Mouse (Mus musculus): ENCODE measurements around the gene Upb1. TPM values are rescaled to one million over a fixed set of nuclear protein-coding genes. Genes with fewer than 3 reads are reported as not detected.

Upb1 gene
- total and polyA plus RNA-seq, 2 experiments from 2014 or later = 0.26 to 1.4 TPM

- no peak overlapping the region for H3K4me3 ChIP-seq (ENCODE audit: low read length)
- H3K4me1 ChIP-seq (ENCODE audit: insufficient read depth, low read length) = no peaks in the 10 kb centered on the region
- no peak overlapping the region for H3K4me2 ChIP-seq (ENCODE audit: low read depth, low read length)
- H3K9me3 ChIP-seq (ENCODE audit: low read length) = 0 out of 2 replicates have a peak, but pooled peaks cover under 1% of the 10 kb centered on the region
- H3K36me3 ChIP-seq (ENCODE audit: insufficient read depth, low read length) = no peaks in the 10 kb centered on the region
- no peaks in the 10 kb centered on the region for H3K27me3 ChIP-seq (ENCODE audit: insufficient read depth, low read length)
- ATAC-seq = peak; percentile 55; the same call in 1 of the 2 replicates
- H3K9ac ChIP-seq (replicated peaks; ENCODE audit: low read length) = no peak overlapping the region
- peak; percentile 90 for DNase-seq (ENCODE audit: low spot score)
- peak; percentile 97 for TF ChIP-seq CTCF (IDR thresholded peaks at IDR 0.05; ENCODE audit: low read depth)
- H3K27ac ChIP-seq = no peak overlapping the region
- 25% methylated on average over 3 of the region's 3 CpGs for WGBS
Observed at GRCm38 (mm10) chr10:75436604-75437217, 35.8 kb downstream of the Upb1 start.

GRCm38 (mm10) chr10:75437284-75437683 is 36.4 kb downstream of the Upb1 start:
- Histone ChIP-seq H3K36me3 (ENCODE audit: insufficient read depth, low read length) (no peaks in the 10 kb centered on the region), H3K9me3 (ENCODE audit: low read length) (no peaks in the 10 kb centered on the region), H3K9ac (replicated peaks; ENCODE audit: low read length) (no peak overlapping the region), H3K27ac (no peak overlapping the region), H3K4me2 (ENCODE audit: low read depth, low read length) (no peak overlapping the region), H3K4me1 (ENCODE audit: insufficient read depth, low read length) (no peaks in the 10 kb centered on the region), H3K4me3 (ENCODE audit: low read length) (no peak overlapping the region), H3K27me3 (ENCODE audit: insufficient read depth, low read length) (no peaks in the 10 kb centered on the region)
- ATAC-seq = no peak
- WGBS = 97% methylated on average over 1 of the region's 1 CpGs
- no peak for DNase-seq (ENCODE audit: low spot score)
- no peak for TF ChIP-seq CTCF (IDR thresholded peaks at IDR 0.05; ENCODE audit: low read depth)

- no peak overlapping the region for H3K4me2 ChIP-seq (ENCODE audit: low read depth, low read length)
- no peaks in the 10 kb centered on the region for H3K9me3 ChIP-seq (ENCODE audit: low read length)
- H3K4me3 ChIP-seq (ENCODE audit: low read length) = no peak overlapping the region
- 36% methylated on average over 13 of the region's 13 CpGs for WGBS
- peak overlapping the region; percentile 54 for H3K27ac ChIP-seq
- no peaks in the 10 kb centered on the region for H3K4me1 ChIP-seq (ENCODE audit: insufficient read depth, low read length)
- TF ChIP-seq CTCF (IDR thresholded peaks at IDR 0.05; ENCODE audit: low read depth) = no peak
- DNase-seq (ENCODE audit: low spot score) (peak; percentile 81), ATAC-seq (peak; percentile 54; the same call in 1 of the 2 replicates)
- no peaks in the 10 kb centered on the region for H3K27me3 ChIP-seq (ENCODE audit: insufficient read depth, low read length)
- no peak overlapping the region for H3K9ac ChIP-seq (replicated peaks; ENCODE audit: low read length)
- H3K36me3 ChIP-seq (ENCODE audit: insufficient read depth, low read length) = no peaks in the 10 kb centered on the region
Observed at GRCm38 (mm10) chr10:75438132-75438810, 37.4 kb downstream of the Upb1 start.

GRCm38 (mm10) chr10:75439211-75439811 is 38.4 kb downstream of the Upb1 start:
- Histone ChIP-seq H3K9me3 (ENCODE audit: low read length) (no peaks in the 10 kb centered on the region), H3K4me1 (ENCODE audit: insufficient read depth, low read length) (no peaks in the 10 kb centered on the region), H3K27me3 (ENCODE audit: insufficient read depth, low read length) (no peaks in the 10 kb centered on the region), H3K36me3 (ENCODE audit: insufficient read depth, low read length) (no peaks in the 10 kb centered on the region), H3K4me3 (ENCODE audit: low read length) (no peak overlapping the region), H3K27ac (peak overlapping the region; percentile 28; the same call in 1 of the 2 replicates), H3K4me2 (ENCODE audit: low read depth, low read length) (no peak overlapping the region), H3K9ac (replicated peaks; ENCODE audit: low read length) (no peak overlapping the region)
- DNase-seq (ENCODE audit: low spot score) (peak; percentile 70), ATAC-seq (peak; percentile 74)
- 20% methylated on average over 7 of the region's 7 CpGs for WGBS
- TF ChIP-seq CTCF (IDR thresholded peaks at IDR 0.05; ENCODE audit: low read depth) = peak; percentile 93

GRCm38 (mm10) chr10:75440756-75441155 is 39.8 kb downstream of the Upb1 start:
- no peaks in the 10 kb centered on the region for H3K9me3 ChIP-seq (ENCODE audit: low read length)
- WGBS = 87% methylated on average over 3 of the region's 3 CpGs

GRCm38 (mm10) chr10:75441800-75442199 is 40.9 kb downstream of the Upb1 start:
- no peaks in the 10 kb centered on the region for H3K9me3 ChIP-seq (ENCODE audit: low read length)
- no peaks in the 10 kb centered on the region for H3K36me3 ChIP-seq (ENCODE audit: insufficient read depth, low read length)
- H3K4me1 ChIP-seq (ENCODE audit: insufficient read depth, low read length) = peaks cover 5% of the 10 kb centered on the region; the same call in 1 of the 2 replicates
- no peak overlapping the region for H3K27ac ChIP-seq
- no peak for TF ChIP-seq CTCF (IDR thresholded peaks at IDR 0.05; ENCODE audit: low read depth)
- no peaks in the 10 kb centered on the region for H3K27me3 ChIP-seq (ENCODE audit: insufficient read depth, low read length)
- no peak overlapping the region for H3K4me2 ChIP-seq (ENCODE audit: low read depth, low read length)
- WGBS = 80% methylated on average over 4 of the region's 4 CpGs
- no peak overlapping the region for H3K9ac ChIP-seq (replicated peaks; ENCODE audit: low read length)
- H3K4me3 ChIP-seq (ENCODE audit: low read length) = no peak overlapping the region
- no peak for ATAC-seq
- DNase-seq (ENCODE audit: low spot score) = no peak

More at GRCm38 (mm10) chr10:75440756-75441155, 39.8 kb downstream of the Upb1 start:
- no peak overlapping the region for H3K4me3 ChIP-seq (ENCODE audit: low read length)
- H3K4me2 ChIP-seq (ENCODE audit: low read depth, low read length) = no peak overlapping the region
- ATAC-seq (no peak), DNase-seq (ENCODE audit: low spot score) (no peak)
- H3K4me1 ChIP-seq (ENCODE audit: insufficient read depth, low read length) = peaks cover 5% of the 10 kb centered on the region; the same call in 1 of the 2 replicates
- H3K27me3 ChIP-seq (ENCODE audit: insufficient read depth, low read length) = no peaks in the 10 kb centered on the region
- no peak overlapping the region for H3K27ac ChIP-seq
- no peaks in the 10 kb centered on the region for H3K36me3 ChIP-seq (ENCODE audit: insufficient read depth, low read length)
- no peak overlapping the region for H3K9ac ChIP-seq (replicated peaks; ENCODE audit: low read length)
- TF ChIP-seq CTCF (IDR thresholded peaks at IDR 0.05; ENCODE audit: low read depth) = no peak

Measured in hindbrain, postnatal 0 days (tissue).